Mouse (Mus musculus): Measurements from ENCODE around the gene Usp29.

- TF ChIP-seq CTCF (IDR thresholded peaks at IDR 0.05; ENCODE audit: control insufficient read depth, insufficient read depth, insufficient read length): no peak
- no peak for TF ChIP-seq MYOD1 (IDR thresholded peaks at IDR 0.05; ENCODE audit: control insufficient read depth, insufficient read length, low read depth)
- TF ChIP-seq CEBPB (IDR thresholded peaks at IDR 0.05; ENCODE audit: low read depth): no peak
- TF ChIP-seq MAX (IDR thresholded peaks at IDR 0.05): no peak
- no peak for TF ChIP-seq USF1 (IDR thresholded peaks at IDR 0.05; ENCODE audit: low read depth)
- TF ChIP-seq MYOG (IDR thresholded peaks at IDR 0.05; ENCODE audit: control insufficient read depth, extremely low read depth, insufficient read length): no peak
- TF ChIP-seq FOSL1 (IDR thresholded peaks at IDR 0.05; ENCODE audit: insufficient read depth, low read length, poor library complexity, severe bottlenecking): no peak
Measured at GRCm38 (mm10) chr7:6834950-6835349, 104.6 kb downstream of the Usp29 start.
